Mouse (Mus musculus) E14TG2a.4 (cell line): Measurements from ENCODE around the gene Fbxo40.

Source experiments
- CTCF ChIP-seq: conservative IDR thresholded peaks from 2 replicates; pipeline ENCODE4 v1.5.1; 2014; ENCODE audit warnings: low read length
- POU5F1 ChIP-seq: IDR thresholded peaks from 2 replicates; pipeline ENCODE4 v1.6.1; 2014; ENCODE audit warnings: low read length, borderline replicate concordance

- TF ChIP-seq POU5F1 = no peak
- TF ChIP-seq CTCF = no peak
Observed at GRCm38 (mm10) chr16:36989493-36989892, 774 bp downstream of the Fbxo40 start.
